Mouse (Mus musculus) 3134 (cell line): ENCODE measurements around the gene A26c2.

Experiments
- DNase-seq: peaks from one replicate; pipeline ENCODE4 v3.0.0-alpha.2; 2011; ENCODE audit warnings: low spot score; ENCODE audit not compliant: insufficient read length; ENCODE audit errors: extremely low read depth

Gene A26c2

GRCm38 (mm10) chr7:62823573-62823972, at the start of gene A26c2:
TSS of gene A26c2 (minus strand) at chr7:62823673.
- DNase-seq, result no peak

- DNase-seq, result no peak
These were observed 28.0 kb upstream of the A26c2 start for GRCm38 (mm10) chr7:62851471-62851870.
